Mouse (Mus musculus): Measurements from ENCODE around the gene Col9a2. TPM values are rescaled to one million over a fixed set of nuclear protein-coding genes. Genes with fewer than 3 reads are reported as not detected.

The Col9a2 gene
- polyA plus RNA-seq, 1 experiment from 2014 or later = 8.1 TPM

- no peak overlapping the region for H3K9ac ChIP-seq (replicated peaks; ENCODE audit: low read depth, low read length)
- no peaks in the 10 kb centered on the region for H3K9me3 ChIP-seq (ENCODE audit: control insufficient read depth, low read length)
- 98% methylated on average over 4 of the region's 4 CpGs for WGBS
- H3K4me1 ChIP-seq (ENCODE audit: control insufficient read depth, insufficient read depth, low read length) = no peaks in the 10 kb centered on the region
- no peak overlapping the region for H3K27ac ChIP-seq (ENCODE audit: low read depth, low read length)
- H3K4me2 ChIP-seq (ENCODE audit: low read depth, low read length) = no peak overlapping the region
- no peak overlapping the region for H3K4me3 ChIP-seq (ENCODE audit: low read depth, low read length)
- no peaks in the 10 kb centered on the region for H3K27me3 ChIP-seq (ENCODE audit: control insufficient read depth, insufficient read depth, low read length)
- peaks cover 28% of the 10 kb centered on the region for H3K36me3 ChIP-seq (ENCODE audit: control insufficient read depth, insufficient read depth, low read length)
- ATAC-seq (ENCODE audit: low read depth) = no peak
Measured at GRCm38 (mm10) chr4:121090211-121090610, 51.0 kb downstream of the Col9a2 start.

GRCm38 (mm10) chr4:121097650-121098378 lies 58.6 kb downstream of the Col9a2 start, which contains the start of gene Zmpste24:
Gene Zmpste24, minus strand, starts transcription at chr4:121098241.
- Histone ChIP-seq H3K9me3 (ENCODE audit: control insufficient read depth, low read length) (no peaks in the 10 kb centered on the region), H3K9ac (replicated peaks; ENCODE audit: low read depth, low read length) (peak within 1 kb of the TSS; percentile 74), H3K4me2 (ENCODE audit: low read depth, low read length) (peak within 1 kb of the TSS; percentile 89), H3K4me1 (ENCODE audit: control insufficient read depth, insufficient read depth, low read length) (peaks cover 6% of the 10 kb centered on the region; the same call in 1 of the 2 replicates), H3K4me3 (ENCODE audit: low read depth, low read length) (peak within 1 kb of the TSS; percentile 75), H3K27me3 (ENCODE audit: control insufficient read depth, insufficient read depth, low read length) (no peaks in the 10 kb centered on the region), H3K36me3 (ENCODE audit: control insufficient read depth, insufficient read depth, low read length) (peaks cover 7% of the 10 kb centered on the region; the same call in 1 of the 2 replicates), H3K27ac (ENCODE audit: low read depth, low read length) (peak within 1 kb of the TSS; percentile 55; the same call in 1 of the 2 replicates)
- WGBS = under 1% methylated on average over 39 of the region's 39 CpGs
- peak; percentile 96 for ATAC-seq (ENCODE audit: low read depth)

- Histone ChIP-seq H3K9me3 (ENCODE audit: control insufficient read depth, low read length) (no peaks in the 10 kb centered on the region), H3K4me2 (ENCODE audit: low read depth, low read length) (no peak overlapping the region), H3K27me3 (ENCODE audit: control insufficient read depth, insufficient read depth, low read length) (no peaks in the 10 kb centered on the region), H3K4me1 (ENCODE audit: control insufficient read depth, insufficient read depth, low read length) (no peaks in the 10 kb centered on the region), H3K36me3 (ENCODE audit: control insufficient read depth, insufficient read depth, low read length) (no peaks in the 10 kb centered on the region), H3K27ac (ENCODE audit: low read depth, low read length) (no peak overlapping the region), H3K9ac (replicated peaks; ENCODE audit: low read depth, low read length) (no peak overlapping the region), H3K4me3 (ENCODE audit: low read depth, low read length) (no peak overlapping the region)
- WGBS = 84% methylated on average over 4 of the region's 4 CpGs
- no peak for ATAC-seq (ENCODE audit: low read depth)
Measured at GRCm38 (mm10) chr4:121103304-121103703, 64.1 kb downstream of the Col9a2 start.

Other genes with a start within 250 kb of the Col9a2 start
- gene Nfyc, start 207.8 kb upstream of the Col9a2 start, polyA plus RNA-seq (2014; fragmentation: Nextera tagmentation; extraction: Ambion mirVana) = 99.3 and 106 TPM in 2 replicates
- gene Rims3, start 184.6 kb upstream of the Col9a2 start, polyA plus RNA-seq (2014; fragmentation: Nextera tagmentation; extraction: Ambion mirVana) = 18.8 and 24.0 TPM in 2 replicates
- 26.0 and 27.2 TPM in 2 replicates for gene Exo5, start 114.4 kb upstream of the Col9a2 start, polyA plus RNA-seq (2014; fragmentation: Nextera tagmentation; extraction: Ambion mirVana)
- gene Zfp69, start 87.7 kb upstream of the Col9a2 start, polyA plus RNA-seq (2014; fragmentation: Nextera tagmentation; extraction: Ambion mirVana) = 5.5 and 6.7 TPM in 2 replicates
- 55.0 and 59.4 TPM in 2 replicates for gene Smap2, start 22.1 kb upstream of the Col9a2 start, polyA plus RNA-seq (2014; fragmentation: Nextera tagmentation; extraction: Ambion mirVana)
- gene Zmpste24, start 58.9 kb downstream of the Col9a2 start, polyA plus RNA-seq (2014; fragmentation: Nextera tagmentation; extraction: Ambion mirVana) = 23.4 and 25.4 TPM in 2 replicates
- gene Tmco2, start 69.8 kb downstream of the Col9a2 start, polyA plus RNA-seq (2014; fragmentation: Nextera tagmentation; extraction: Ambion mirVana) = not detected in 2 replicates
- 28.2 and 30.5 TPM in 2 replicates for gene Rlf, start 175.7 kb downstream of the Col9a2 start, polyA plus RNA-seq (2014; fragmentation: Nextera tagmentation; extraction: Ambion mirVana)

All from neural tube, embryonic 14.5 days (tissue).